Mouse (Mus musculus): ENCODE results near the gene Atp8b3.

DNA sequence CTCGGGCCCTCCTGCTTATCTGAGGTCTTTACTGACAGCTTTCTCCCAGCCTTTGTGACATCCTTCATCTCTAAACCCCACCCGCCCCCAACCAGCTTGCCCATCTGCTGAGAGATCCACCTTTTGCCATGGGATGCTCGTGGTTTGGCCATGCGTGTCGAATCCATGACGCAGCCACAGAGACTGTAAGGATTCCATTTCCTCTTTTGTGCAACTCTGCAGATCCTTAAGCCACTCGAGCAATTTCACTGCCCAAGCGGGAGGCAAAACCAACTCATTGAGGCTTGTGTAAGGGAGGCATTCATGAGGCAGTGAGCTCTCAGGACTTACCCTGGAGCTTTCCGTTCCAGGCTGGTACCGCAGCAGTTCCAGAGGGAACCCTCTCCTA lies 28.7 kb downstream of the Atp8b3 start:
- no peak for TF ChIP-seq CTCF (IDR thresholded peaks at IDR 0.05; ENCODE audit: low read depth)
- no peak for TF ChIP-seq EP300 (IDR thresholded peaks at IDR 0.05; ENCODE audit: low read depth)

All from liver, postnatal 0 days (tissue).